ENCODE assay signal across 16 mouse cellular contexts in the genomic region with DNA sequence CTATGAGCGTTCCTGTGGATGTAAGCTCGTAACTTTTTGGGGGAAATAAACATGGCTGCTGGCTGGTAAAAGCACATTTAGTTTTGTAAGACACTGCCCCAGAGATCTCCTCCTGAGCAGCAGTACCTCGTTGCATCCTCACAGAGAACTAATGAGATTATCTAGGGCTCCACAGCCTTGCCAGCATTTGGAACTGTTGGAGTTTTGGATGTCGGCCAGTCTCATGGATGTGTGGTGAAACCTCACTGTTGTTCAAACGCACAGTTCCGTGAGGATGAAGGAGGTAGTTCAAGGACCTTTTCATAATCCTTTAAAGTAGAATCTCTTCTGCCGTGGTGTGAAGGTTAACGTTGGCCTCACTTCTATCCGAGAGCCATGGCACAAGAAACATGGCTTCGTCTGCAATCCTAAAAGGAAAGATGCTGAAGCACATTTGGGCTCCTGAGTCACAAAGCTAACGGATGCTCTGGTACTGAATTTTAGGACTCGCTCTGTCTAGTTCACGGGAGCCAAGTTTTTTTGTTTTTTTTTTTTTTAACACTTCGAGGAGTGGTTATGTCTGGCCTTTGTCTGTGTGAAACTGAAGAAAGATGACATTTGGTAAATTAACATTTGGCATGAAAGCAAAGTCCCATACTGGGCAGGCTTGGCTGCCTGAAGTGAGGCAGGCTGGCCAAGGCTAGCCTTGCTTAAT.
DNase-seq lines count a peak whose midpoint lies in the region; ATAC-seq and TF ChIP-seq lines count a peak whose summit lies in the region.
"Had no signal": no experiment of that assay in that cellular context is flagged by ENCODE, and none has a peak within 500 bp of the region (broad histone marks: within the 10 kb centered on the region; RNA-seq: fewer than 3 reads in every experiment).

No protein-coding gene starts in this region.

- WGBS in forebrain, embryonic 13.5 days, result 53% methylated on average over 14 of the region's 14 CpGs
- 85% methylated on average over 14 of the region's 14 CpGs for WGBS in forebrain, embryonic 11.5 days
- WGBS in lung, embryonic 14.5 days, result 50% methylated on average over 14 of the region's 14 CpGs
- 43% methylated on average over 14 of the region's 14 CpGs for WGBS in forebrain, embryonic 16.5 days
- 88% methylated on average over 14 of the region's 14 CpGs for WGBS in limb, embryonic 10.5 days

- no peak for TF ChIP-seq CTCF in lung, embryonic 14.5 days (IDR thresholded peaks at IDR 0.05; ENCODE audit: low read depth)

- H3K4me2 ChIP-seq in forebrain, embryonic 13.5 days, result no peak overlapping the region
- no peak overlapping the region for H3K4me2 ChIP-seq in forebrain, embryonic 11.5 days (ENCODE audit: low read depth, low read length, severe bottlenecking)
- no peak overlapping the region for H3K4me2 ChIP-seq in lung, embryonic 14.5 days
- H3K4me2 ChIP-seq in forebrain, embryonic 16.5 days (ENCODE audit: low read length), result peak overlapping the region; percentile 16; the same call in 1 of the 2 replicates
- H3K4me2 ChIP-seq: liver, embryonic 12.5 days; midbrain, embryonic 11.5 days; neural tube, embryonic 12.5 days had no signal

- H3K27me3 ChIP-seq in forebrain, embryonic 13.5 days, result no peaks in the 10 kb centered on the region
- no peaks in the 10 kb centered on the region for H3K27me3 ChIP-seq in forebrain, embryonic 11.5 days (ENCODE audit: control insufficient read depth, insufficient read depth, low read length)
- no peaks in the 10 kb centered on the region for H3K27me3 ChIP-seq in lung, embryonic 14.5 days (ENCODE audit: insufficient read depth, low read length)
- no peaks in the 10 kb centered on the region for H3K27me3 ChIP-seq in forebrain, embryonic 16.5 days (replicated peaks; ENCODE audit: control insufficient read depth, insufficient read depth, low read length)
- H3K27me3 ChIP-seq in limb, embryonic 10.5 days (ENCODE audit: low read depth, poor library complexity, severe bottlenecking), result no peaks in the 10 kb centered on the region
- H3K27me3 ChIP-seq: liver, embryonic 12.5 days; neural tube, embryonic 12.5 days had no signal

- H3K36me3 ChIP-seq in forebrain, embryonic 13.5 days (ENCODE audit: poor library complexity, severe bottlenecking), result no peaks in the 10 kb centered on the region
- no peaks in the 10 kb centered on the region for H3K36me3 ChIP-seq in forebrain, embryonic 11.5 days (ENCODE audit: control insufficient read depth, insufficient read depth, low read length)
- no peaks in the 10 kb centered on the region for H3K36me3 ChIP-seq in lung, embryonic 14.5 days (ENCODE audit: insufficient read depth)
- no peaks in the 10 kb centered on the region for H3K36me3 ChIP-seq in forebrain, embryonic 16.5 days (ENCODE audit: control insufficient read depth, insufficient read depth)
- H3K36me3 ChIP-seq in limb, embryonic 10.5 days, result no peaks in the 10 kb centered on the region
- H3K36me3 ChIP-seq: liver, embryonic 12.5 days; neural tube, embryonic 12.5 days had no signal

- 0 out of 2 replicates have a peak, but pooled peaks cover 2% of the 10 kb centered on the region for H3K9me3 ChIP-seq in forebrain, embryonic 13.5 days (replicated peaks)
- H3K9me3 ChIP-seq in forebrain, embryonic 11.5 days (ENCODE audit: control insufficient read depth, low read length), result no peaks in the 10 kb centered on the region
- 0 out of 2 replicates have a peak, but pooled peaks cover 6% of the 10 kb centered on the region for H3K9me3 ChIP-seq in lung, embryonic 14.5 days (ENCODE audit: low read depth, low read length)
- H3K9me3 ChIP-seq in forebrain, embryonic 16.5 days (ENCODE audit: control insufficient read depth, low read length), result no peaks in the 10 kb centered on the region; the same call in 1 of the 2 replicates
- no peaks in the 10 kb centered on the region for H3K9me3 ChIP-seq in limb, embryonic 10.5 days (replicated peaks)
- H3K9me3 ChIP-seq: liver, embryonic 12.5 days; neural tube, embryonic 12.5 days had no signal

- H3K4me1 ChIP-seq in forebrain, embryonic 13.5 days, result 0 out of 2 replicates have a peak, but pooled peaks cover 8% of the 10 kb centered on the region
- no peaks in the 10 kb centered on the region for H3K4me1 ChIP-seq in forebrain, embryonic 11.5 days (replicated peaks; ENCODE audit: control insufficient read depth, insufficient read depth, low read length)
- H3K4me1 ChIP-seq in lung, embryonic 14.5 days (ENCODE audit: insufficient read depth), result peaks cover 11% of the 10 kb centered on the region; the same call in 1 of the 2 replicates
- peaks cover 9% of the 10 kb centered on the region for H3K4me1 ChIP-seq in forebrain, embryonic 16.5 days (replicated peaks; ENCODE audit: control insufficient read depth, insufficient read depth, low read length)
- H3K4me1 ChIP-seq in limb, embryonic 10.5 days, result peaks cover 8% of the 10 kb centered on the region
- H3K4me1 ChIP-seq: neural tube, embryonic 12.5 days had no signal

- H3K27ac ChIP-seq in forebrain, embryonic 13.5 days, result peak overlapping the region; percentile 44; the same call in 1 of the 2 replicates
- H3K27ac ChIP-seq in forebrain, embryonic 11.5 days (ENCODE audit: low read depth, low read length), result no peak overlapping the region
- H3K27ac ChIP-seq in lung, embryonic 14.5 days (ENCODE audit: low read depth), result no peak overlapping the region
- H3K27ac ChIP-seq in forebrain, embryonic 16.5 days (ENCODE audit: low read length), result peak overlapping the region; percentile 66; the same call in 1 of the 2 replicates
- H3K27ac ChIP-seq in limb, embryonic 10.5 days, result no peak overlapping the region
- H3K27ac ChIP-seq: heart, adult 2 months; liver, embryonic 12.5 days; neural tube, embryonic 12.5 days had no signal

- DNase-seq in forebrain, embryonic 11.5 days (ENCODE audit: low spot score), result no peak
- DNase-seq in lung, embryonic 14.5 days, result peak; percentile 72
- DNase-seq in lung, postnatal 25 days (ENCODE audit: low spot score), result no peak
- peak; percentile 33 for DNase-seq in cerebellum, adult 11-12 months
- no peak for DNase-seq in limb, embryonic 10.5 days (ENCODE audit: low spot score)
- no peak for DNase-seq in ovary, postnatal 14 days (ENCODE audit: low spot score)
- DNase-seq: B cell, adult 2 months; heart, adult 2 months; heart, postnatal 36 days; kidney, adult 18-20 months; lung, postnatal 10 days had no signal

- ATAC-seq in forebrain, embryonic 13.5 days, result peak; percentile 33; the same call in 1 of the 2 replicates
- ATAC-seq in forebrain, embryonic 11.5 days (replicated peaks; ENCODE audit: low FRiP score), result no peak
- no peak for ATAC-seq in lung, embryonic 14.5 days (ENCODE audit: insufficient read depth)
- ATAC-seq in forebrain, embryonic 16.5 days, result peak; percentile 82
- ATAC-seq: liver, embryonic 12.5 days had no signal

- H3K4me3 ChIP-seq in forebrain, embryonic 13.5 days, result no peak overlapping the region
- no peak overlapping the region for H3K4me3 ChIP-seq in forebrain, embryonic 11.5 days (ENCODE audit: low read depth, low read length)
- no peak overlapping the region for H3K4me3 ChIP-seq in lung, embryonic 14.5 days (ENCODE audit: low read depth, low read length)
- H3K4me3 ChIP-seq in forebrain, embryonic 16.5 days (replicated peaks; ENCODE audit: low read length), result no peak overlapping the region
- H3K4me3 ChIP-seq in limb, embryonic 10.5 days, result no peak overlapping the region
- H3K4me3 ChIP-seq: heart, adult 2 months; liver, embryonic 12.5 days; neural tube, embryonic 12.5 days had no signal

- H3K9ac ChIP-seq in forebrain, embryonic 13.5 days, result no peak overlapping the region
- no peak overlapping the region for H3K9ac ChIP-seq in forebrain, embryonic 11.5 days (ENCODE audit: low read length)
- H3K9ac ChIP-seq in lung, embryonic 14.5 days, result no peak overlapping the region
- no peak overlapping the region for H3K9ac ChIP-seq in forebrain, embryonic 16.5 days (replicated peaks; ENCODE audit: low read depth, low read length)
- H3K9ac ChIP-seq: liver, embryonic 12.5 days; neural tube, embryonic 12.5 days had no signal

Comparison
In these comparisons a context has a peak if more than half of its experiments do, and no peak if none do; other contexts are left out.
1. ATAC-seq: peak in forebrain, embryonic 13.5 days (single experiment) and forebrain, embryonic 16.5 days (single experiment); none in forebrain, embryonic 11.5 days (single experiment) and lung, embryonic 14.5 days (single experiment).
2. H3K27ac ChIP-seq: peak in forebrain, embryonic 13.5 days (single experiment) and forebrain, embryonic 16.5 days (single experiment); none in forebrain, embryonic 11.5 days (single experiment), lung, embryonic 14.5 days (single experiment) and limb, embryonic 10.5 days (single experiment).
3. DNase-seq: peak in lung, embryonic 14.5 days (single experiment) and cerebellum, adult 11-12 months (single experiment); none in forebrain, embryonic 11.5 days (single experiment), lung, postnatal 25 days (single experiment), limb, embryonic 10.5 days (single experiment) and ovary, postnatal 14 days (single experiment).